Mouse (Mus musculus) lung, adult 2 months (tissue): Measurements from ENCODE around the gene Mvb12a. TPM values are rescaled to one million over a fixed set of nuclear protein-coding genes. Genes with fewer than 3 reads are reported as not detected.
A peak's percentile ranks its signal among the peaks of the same experiment; 100 is the strongest.
"Not testable (repeated sequence)": the region's sequence is repeated elsewhere in the genome, so short reads cannot be mapped to it uniquely, and the experiment has no call there.

Source experiments
- DNase-seq: peaks from one replicate; pipeline ENCODE4 v3.0.0; 2022
- H3K4me1 ChIP-seq: fragments of 200-500 bp; 2 replicates; pipeline ENCODE4 v1.6.1; 2011; ENCODE audit warnings: low read length; ENCODE audit not compliant: control insufficient read depth, insufficient read depth
- H3K4me3 ChIP-seq: fragments of 200-500 bp; replicated peaks from 2 replicates; pipeline ENCODE3; 2011; ENCODE audit warnings: low read depth, mild to moderate bottlenecking, control low read depth, low read length; ENCODE audit errors: extremely low read depth
- CTCF ChIP-seq: fragments of 200-500 bp; IDR thresholded peaks from 2 replicates; pipeline ENCODE4 v1.5.1; 2011; ENCODE audit warnings: mild to moderate bottlenecking, low read length, control low read depth; ENCODE audit not compliant: insufficient read depth
- POLR2A ChIP-seq: fragments of 200-500 bp; IDR thresholded peaks from 2 replicates; pipeline ENCODE4 v1.6.1; 2011; ENCODE audit warnings: low read depth, mild to moderate bottlenecking, control low read depth, low read length, borderline replicate concordance; ENCODE audit errors: extremely low read depth
- WGBS: fragments of 180-500 bp; shearing (Covaris S2); methylation state at CpG from one replicate; pipeline ENCODE4 v1.1.7; 2018; 5-methylcytosine and 5-hydroxymethylcytosine counted together
- polyA plus RNA-seq: library from polyadenylated mRNA; depleted of rRNA; stranded (reverse); fragments of >200 nt; gene quantifications from 2 replicates; pipeline ENCODE4 v1.2.3, GENCODE M21; 2012

Gene Mvb12a
- polyA plus RNA-seq, 1 experiment, result 132 TPM

DNA sequence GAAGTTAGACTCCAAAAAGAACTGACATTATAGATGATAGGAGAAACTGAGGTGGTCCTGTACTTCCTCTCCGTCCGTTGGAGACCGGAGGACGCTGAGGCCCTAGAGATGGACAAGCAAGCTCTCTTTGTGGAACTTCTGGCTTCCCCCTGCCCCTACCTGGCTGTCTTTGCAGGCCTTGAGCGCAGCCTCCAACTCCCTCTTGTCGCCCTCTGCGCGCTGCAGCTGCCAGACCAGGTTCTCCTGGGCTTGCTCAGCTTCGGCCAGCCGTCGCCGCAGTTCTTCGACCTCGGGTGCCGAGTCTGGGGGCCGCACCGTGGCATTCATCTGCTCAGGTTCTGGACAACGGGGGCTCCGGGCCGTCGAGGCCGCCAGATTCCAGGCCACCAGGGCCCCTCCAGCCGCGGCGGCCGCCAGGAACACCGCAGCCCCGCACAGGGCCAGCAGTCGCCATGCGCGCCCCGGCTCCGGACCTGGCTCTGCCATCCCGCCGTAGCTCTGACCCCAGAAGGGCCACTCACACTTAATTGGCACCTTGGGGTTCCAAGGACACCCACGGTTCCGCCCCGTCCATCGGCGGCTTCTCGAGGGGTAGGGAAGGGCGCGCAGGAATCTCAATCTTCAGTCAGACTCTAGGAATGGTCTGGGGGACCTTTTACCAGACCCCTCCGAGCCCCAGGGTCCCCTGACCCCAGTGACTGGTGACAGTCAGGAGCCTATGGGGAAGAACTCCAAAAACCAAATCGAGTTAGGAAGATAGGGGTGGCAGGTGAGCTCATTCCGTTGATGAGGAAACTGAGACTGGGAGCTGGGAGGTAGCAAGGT, 17.3 kb upstream of the Mvb12a start, which contains the start of gene Ccdc194:
TSS of gene Ccdc194 (minus strand) at position 486 of the 825 bp plus-strand sequence.
- 46% methylated on average over 46 of the region's 46 CpGs for WGBS
- H3K4me3 ChIP-seq, result no peak within 1 kb of the TSS
- no peak for TF ChIP-seq CTCF
- no peak for TF ChIP-seq POLR2A
- DNase-seq, result no peak
- H3K4me1 ChIP-seq, result peaks cover 8% of the 10 kb centered on the region

DNA sequence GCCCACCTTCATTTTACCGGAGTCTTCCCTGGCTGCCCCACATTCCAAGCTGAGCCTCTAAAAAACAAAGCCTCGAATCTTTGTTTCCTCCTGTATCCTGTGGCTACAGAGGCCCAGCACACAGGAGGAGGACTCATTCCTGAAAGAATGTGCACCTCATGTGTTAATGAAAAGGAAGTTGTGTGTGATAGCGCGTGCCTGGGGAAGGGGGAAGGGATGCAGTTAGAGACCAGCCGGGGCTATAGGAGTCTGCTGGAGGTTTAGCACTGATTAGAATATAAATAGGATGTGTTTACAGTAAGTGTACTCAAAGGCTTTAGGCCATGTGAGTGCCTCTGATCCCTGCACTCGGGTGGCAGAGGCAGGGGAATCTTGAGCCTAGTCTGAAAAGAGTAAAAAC, 16.4 kb upstream of the Mvb12a start:
- no peak overlapping the region for H3K4me3 ChIP-seq
- H3K4me1 ChIP-seq, result peaks cover 10% of the 10 kb centered on the region
- WGBS, result 31% methylated on average over 6 of the region's 6 CpGs
- no peak for DNase-seq
- no peak for TF ChIP-seq POLR2A
- TF ChIP-seq CTCF, result no peak

DNA sequence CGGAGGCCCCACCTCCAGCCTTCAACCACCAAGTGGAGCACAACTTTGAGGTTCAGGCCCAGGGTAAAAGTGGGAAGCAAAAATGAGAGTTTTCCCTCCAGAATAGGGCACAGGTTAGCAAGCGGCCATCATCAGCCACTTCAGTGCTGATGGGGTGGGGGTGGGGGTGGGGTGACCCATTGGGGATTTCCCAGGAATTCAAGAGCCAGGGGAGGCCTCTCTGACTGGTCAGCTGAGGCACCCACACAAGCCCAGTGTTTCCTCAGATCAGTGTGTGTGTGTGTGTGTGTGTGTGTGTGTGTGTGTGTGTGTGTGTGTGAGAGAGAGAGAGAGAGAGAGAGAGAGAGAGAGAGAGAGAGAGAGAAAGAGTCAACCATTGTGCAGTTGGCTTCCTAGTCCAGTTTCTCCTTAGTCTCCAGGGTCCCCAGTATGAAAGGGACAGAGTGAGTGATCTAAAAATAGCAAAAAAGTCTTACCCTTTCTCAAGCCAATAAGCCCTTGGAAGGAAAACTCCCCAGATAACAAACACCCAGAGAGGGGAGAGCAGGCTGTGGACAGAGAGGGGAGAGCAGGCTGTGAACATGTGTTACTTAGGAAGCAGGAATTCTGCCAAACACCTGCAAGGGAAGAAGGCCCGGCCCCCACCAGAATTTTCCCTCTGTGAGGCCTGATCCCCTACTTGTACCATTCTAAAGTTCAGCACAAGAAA, 15.4 kb upstream of the Mvb12a start:
- Histone ChIP-seq H3K4me3 (no peak overlapping the region), H3K4me1 (peaks cover 8% of the 10 kb centered on the region)
- TF ChIP-seq CTCF, result no peak
- DNase-seq, result no peak
- 57% methylated on average over 3 of the region's 3 CpGs for WGBS

GRCm38 (mm10) chr8:71528362-71529073, 14.2 kb upstream of the Mvb12a start:
- TF ChIP-seq CTCF, result no peak
- TF ChIP-seq POLR2A, result peak; percentile 44; the same call in 1 of the 2 replicates
- 31% methylated on average over 11 of the region's 11 CpGs for WGBS
- no peak for DNase-seq
- peaks cover 8% of the 10 kb centered on the region for H3K4me1 ChIP-seq
- no peak overlapping the region for H3K4me3 ChIP-seq

GRCm38 (mm10) chr8:71530735-71531467, 11.8 kb upstream of the Mvb12a start:
- H3K4me3 ChIP-seq, DNase-seq, H3K4me1 ChIP-seq: not testable (repeated sequence)
- WGBS, result 80% methylated on average over 8 of the region's 12 CpGs
- TF ChIP-seq CTCF, result peak; percentile 54

DNA sequence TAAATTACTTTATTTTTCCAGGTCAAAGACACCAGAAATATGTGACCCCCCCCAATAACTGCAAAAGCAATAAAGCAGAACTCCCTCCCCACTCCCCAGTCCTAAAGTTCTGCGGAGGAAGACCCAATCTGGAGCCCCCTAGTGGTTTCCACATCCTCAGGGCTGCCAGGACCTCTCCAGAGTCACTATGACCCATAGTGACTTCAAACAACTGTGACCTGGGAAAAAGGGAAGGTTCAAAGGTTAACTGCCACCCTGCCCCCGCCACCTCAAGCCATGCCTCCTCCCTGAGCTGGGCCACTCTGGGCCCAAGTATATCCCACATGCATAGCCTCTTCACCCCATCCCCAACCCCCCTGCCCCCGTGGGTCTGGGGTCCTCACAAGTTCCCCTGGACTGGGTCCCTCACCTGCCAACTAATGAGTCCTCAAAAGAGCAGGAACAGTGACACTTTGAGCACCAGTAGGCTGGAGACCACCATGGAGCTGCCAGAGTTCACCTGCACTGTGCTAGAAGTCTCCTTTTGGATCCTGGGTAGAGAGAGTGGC, 8.4 kb upstream of the Mvb12a start:
- no peak for DNase-seq
- H3K4me1 ChIP-seq, result peaks cover 9% of the 10 kb centered on the region
- 66% methylated on average over 3 of the region's 3 CpGs for WGBS
- no peak for TF ChIP-seq POLR2A
- no peak for TF ChIP-seq CTCF
- no peak overlapping the region for H3K4me3 ChIP-seq

- WGBS, result 73% methylated on average over 5 of the region's 5 CpGs
- no peak for TF ChIP-seq POLR2A
- no peak for TF ChIP-seq CTCF
- Histone ChIP-seq H3K4me1 (peaks cover 9% of the 10 kb centered on the region), H3K4me3 (no peak overlapping the region)
- no peak for DNase-seq
Observed at GRCm38 (mm10) chr8:71535663-71536062, 7.1 kb upstream of the Mvb12a start.

DNA sequence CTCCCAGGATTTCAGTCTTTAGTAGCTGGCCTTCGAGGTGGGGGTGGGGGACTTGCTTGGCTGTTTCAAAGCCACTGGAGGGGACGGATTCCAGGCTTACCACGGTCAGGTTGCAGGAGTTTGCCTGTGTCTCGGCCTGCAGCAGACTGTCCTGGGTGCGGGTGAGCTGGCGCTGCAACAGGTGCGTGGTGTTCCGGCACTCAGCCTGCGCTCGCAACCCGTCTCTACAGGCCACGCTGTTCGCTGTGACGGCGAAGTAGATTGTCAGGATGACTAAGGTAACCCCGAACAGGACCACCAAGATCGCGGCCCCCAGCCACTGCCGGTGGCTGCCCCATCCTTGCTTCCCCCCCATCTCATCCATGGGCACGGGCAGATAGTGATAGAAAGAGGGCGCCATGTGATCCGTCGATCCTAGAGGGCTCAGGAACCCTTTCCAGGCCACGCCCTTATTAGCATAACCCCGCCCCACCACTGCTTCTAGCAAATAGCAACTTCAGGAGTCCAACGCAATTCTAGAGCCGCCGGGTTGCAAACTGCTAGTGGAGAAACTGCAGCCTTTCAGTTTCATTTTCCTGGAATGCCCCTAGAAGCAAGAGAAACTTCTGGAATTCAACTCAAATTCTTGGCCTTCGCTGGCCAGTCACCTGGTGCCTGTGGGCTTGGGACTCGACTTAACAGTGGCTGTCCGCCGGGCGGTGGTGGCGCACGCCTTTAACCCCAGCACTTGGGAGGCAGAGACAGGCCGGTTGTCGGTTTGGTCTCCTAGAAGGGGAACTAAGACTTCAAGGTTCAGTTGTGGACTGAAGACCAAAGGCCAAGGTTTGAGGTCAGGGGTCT, 5.5 kb upstream of the Mvb12a start, which contains the start of gene Bst2:
TSS of gene Bst2 (minus strand) at position 429 of the 840 bp plus-strand sequence.
- TF ChIP-seq CTCF, result no peak
- TF ChIP-seq POLR2A, result peak; percentile 44; the same call in 1 of the 2 replicates
- peak; percentile 88 for DNase-seq
- Histone ChIP-seq H3K4me3 (peak within 1 kb of the TSS; percentile 79), H3K4me1 (peaks cover 7% of the 10 kb centered on the region)
- 2% methylated on average over 37 of the region's 37 CpGs for WGBS
